Mouse (Mus musculus): ENCODE results near the gene Foxd3. TPM values are rescaled to one million over a fixed set of nuclear protein-coding genes. Genes with fewer than 3 reads are reported as not detected.

Foxd3 gene
- total and polyA plus RNA-seq, 3 experiments: not detected

GRCm38 (mm10) chr4:99651823-99652450, 4.2 kb upstream of the Foxd3 start:
- no peaks in the 10 kb centered on the region for H3K4me1 ChIP-seq (ENCODE audit: insufficient read depth, low read depth, low read length)
- TF ChIP-seq TAL1 (conservative IDR thresholded peaks at IDR 0.05; ENCODE audit: low read depth, low read length) (no peak), POLR2AphosphoS5 (IDR thresholded peaks at IDR 0.05; ENCODE audit: insufficient replicate concordance, low read depth, low read length) (no peak), GATA2 (IDR thresholded peaks at IDR 0.05; ENCODE audit: borderline replicate concordance, low read depth, low read length) (no peak), CTCF (IDR thresholded peaks at IDR 0.05; ENCODE audit: low read depth, low read length) (no peak), GATA1 (IDR thresholded peaks at IDR 0.05; ENCODE audit: borderline replicate concordance, low read length) (no peak)

GRCm38 (mm10) chr4:99652576-99653210, 3.4 kb upstream of the Foxd3 start:
- peaks cover 68% of the 10 kb centered on the region for H3K9me3 ChIP-seq (replicated peaks)
- no peak overlapping the region for H3K4me3 ChIP-seq (ENCODE audit: low read depth, low read length)
- DNase-seq (ENCODE audit: low spot score) (no peak), ATAC-seq (ENCODE audit: extremely low read depth, insufficient number of reproducible peaks, low FRiP score, poor library complexity, severe bottlenecking) (no peak)
- no peaks in the 10 kb centered on the region for H3K36me3 ChIP-seq (replicated peaks)
- H3K4me1 ChIP-seq (ENCODE audit: insufficient read depth, low read depth, low read length): no peaks in the 10 kb centered on the region
- TF ChIP-seq TAL1 (conservative IDR thresholded peaks at IDR 0.05; ENCODE audit: low read depth, low read length) (no peak), GATA1 (IDR thresholded peaks at IDR 0.05; ENCODE audit: borderline replicate concordance, low read length) (no peak), POLR2AphosphoS5 (IDR thresholded peaks at IDR 0.05; ENCODE audit: insufficient replicate concordance, low read depth, low read length) (no peak), CTCF (IDR thresholded peaks at IDR 0.05; ENCODE audit: low read depth, low read length) (no peak)
- no peaks in the 10 kb centered on the region; the same call in 1 of the 2 replicates for H3K27me3 ChIP-seq (ENCODE audit: insufficient read depth, low read length)

More at GRCm38 (mm10) chr4:99651823-99652450, 4.2 kb upstream of the Foxd3 start:
- Histone ChIP-seq H3K36me3 (replicated peaks) (no peaks in the 10 kb centered on the region), H3K9me3 (replicated peaks) (peaks cover 61% of the 10 kb centered on the region), H3K27me3 (ENCODE audit: insufficient read depth, low read length) (no peaks in the 10 kb centered on the region; the same call in 1 of the 2 replicates), H3K4me3 (ENCODE audit: low read depth, low read length) (no peak overlapping the region)
- no peak for DNase-seq (ENCODE audit: low spot score)
- no peak for ATAC-seq (ENCODE audit: extremely low read depth, insufficient number of reproducible peaks, low FRiP score, poor library complexity, severe bottlenecking)

- H3K36me3 ChIP-seq (replicated peaks): no peaks in the 10 kb centered on the region
- DNase-seq (ENCODE audit: low spot score) (no peak), ATAC-seq (ENCODE audit: extremely low read depth, insufficient number of reproducible peaks, low FRiP score, poor library complexity, severe bottlenecking) (no peak)
- TF ChIP-seq GATA1 (IDR thresholded peaks at IDR 0.05; ENCODE audit: borderline replicate concordance, low read length) (no peak), TAL1 (conservative IDR thresholded peaks at IDR 0.05; ENCODE audit: low read depth, low read length) (no peak), GATA2 (IDR thresholded peaks at IDR 0.05; ENCODE audit: borderline replicate concordance, low read depth, low read length) (no peak), CTCF (IDR thresholded peaks at IDR 0.05; ENCODE audit: low read depth, low read length) (no peak), POLR2AphosphoS5 (IDR thresholded peaks at IDR 0.05; ENCODE audit: insufficient replicate concordance, low read depth, low read length) (no peak)
- no peak overlapping the region for H3K4me3 ChIP-seq (ENCODE audit: low read depth, low read length)
- no peaks in the 10 kb centered on the region for H3K4me1 ChIP-seq (ENCODE audit: insufficient read depth, low read depth, low read length)
- peaks cover 73% of the 10 kb centered on the region for H3K9me3 ChIP-seq (replicated peaks)
- H3K27me3 ChIP-seq (ENCODE audit: insufficient read depth, low read length): no peaks in the 10 kb centered on the region; the same call in 1 of the 2 replicates
These were observed 2.9 kb upstream of the Foxd3 start for GRCm38 (mm10) chr4:99653216-99653607.

GRCm38 (mm10) chr4:99653608-99654221, 2.4 kb upstream of the Foxd3 start:
- Histone ChIP-seq H3K36me3 (replicated peaks) (no peaks in the 10 kb centered on the region), H3K27me3 (ENCODE audit: insufficient read depth, low read length) (no peaks in the 10 kb centered on the region; the same call in 1 of the 2 replicates), H3K4me3 (ENCODE audit: low read depth, low read length) (no peak overlapping the region; the same call in 1 of the 2 replicates), H3K9me3 (replicated peaks) (peaks cover 73% of the 10 kb centered on the region), H3K4me1 (ENCODE audit: insufficient read depth, low read depth, low read length) (no peaks in the 10 kb centered on the region)
- TF ChIP-seq TAL1 (conservative IDR thresholded peaks at IDR 0.05; ENCODE audit: low read depth, low read length): no peak
- TF ChIP-seq POLR2AphosphoS5 (IDR thresholded peaks at IDR 0.05; ENCODE audit: insufficient replicate concordance, low read depth, low read length): no peak
- TF ChIP-seq GATA2 (IDR thresholded peaks at IDR 0.05; ENCODE audit: borderline replicate concordance, low read depth, low read length): no peak
- TF ChIP-seq GATA1 (IDR thresholded peaks at IDR 0.05; ENCODE audit: borderline replicate concordance, low read length): no peak
- no peak for TF ChIP-seq CTCF (IDR thresholded peaks at IDR 0.05; ENCODE audit: low read depth, low read length)
- DNase-seq (ENCODE audit: low spot score) (no peak), ATAC-seq (ENCODE audit: extremely low read depth, insufficient number of reproducible peaks, low FRiP score, poor library complexity, severe bottlenecking) (no peak)

- Histone ChIP-seq H3K27me3 (ENCODE audit: insufficient read depth, low read length) (no peaks in the 10 kb centered on the region; the same call in 1 of the 2 replicates), H3K4me3 (ENCODE audit: low read depth, low read length) (no peak overlapping the region), H3K4me1 (ENCODE audit: insufficient read depth, low read depth, low read length) (no peaks in the 10 kb centered on the region), H3K9me3 (replicated peaks) (peaks cover 73% of the 10 kb centered on the region), H3K36me3 (replicated peaks) (no peaks in the 10 kb centered on the region)
- DNase-seq (ENCODE audit: low spot score) (no peak), ATAC-seq (ENCODE audit: extremely low read depth, insufficient number of reproducible peaks, low FRiP score, poor library complexity, severe bottlenecking) (no peak)
- TF ChIP-seq POLR2AphosphoS5 (IDR thresholded peaks at IDR 0.05; ENCODE audit: insufficient replicate concordance, low read depth, low read length): no peak
These were observed 1.3 kb upstream of the Foxd3 start for GRCm38 (mm10) chr4:99654621-99655296.

Data from G1E (cell line).